Mouse (Mus musculus) erythroblast, embryonic 14.5 days (primary cell): ENCODE data around the gene Map4.

Source experiments
- GATA1 ChIP-seq: IDR thresholded peaks from 2 replicates; pipeline ENCODE4 v1.6.1; 2012; ENCODE audit warnings: low read length, inconsistent platforms, mixed read lengths
- TAL1 ChIP-seq: IDR thresholded peaks from 3 replicates; pipeline ENCODE4 v1.6.1; 2012; ENCODE audit warnings: low read length, inconsistent platforms, mixed read lengths

DNA sequence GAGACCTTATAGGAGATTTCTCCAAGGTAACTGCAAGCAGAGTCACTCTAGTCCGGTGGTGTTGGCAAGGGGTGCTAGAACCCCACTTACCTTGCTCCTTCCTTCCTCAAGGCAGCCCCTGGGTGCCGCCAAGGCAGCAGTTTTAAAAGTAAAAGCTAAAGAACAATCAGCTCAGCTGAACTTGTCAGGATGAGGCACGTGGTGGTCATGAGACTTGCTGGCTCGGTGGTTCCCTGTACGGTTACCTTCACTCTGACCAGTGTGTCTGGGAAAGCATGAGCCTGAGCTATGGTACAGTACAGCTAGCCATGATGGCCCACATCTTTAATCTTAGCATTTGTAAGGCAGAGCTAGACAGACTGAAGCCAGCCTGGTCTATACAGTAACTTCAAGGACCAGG lies 43.9 kb upstream of the Map4 start:
- TF ChIP-seq GATA1 (no peak), TAL1 (no peak)
